Mouse (Mus musculus) E14TG2a.4 (cell line): ENCODE results near the gene Fyn.

Source experiments
- CTCF ChIP-seq: conservative IDR thresholded peaks from 2 replicates; pipeline ENCODE4 v1.5.1; 2014; ENCODE audit warnings: low read length
- NANOG ChIP-seq: IDR thresholded peaks from 2 replicates; pipeline ENCODE4 v1.6.1; 2014; ENCODE audit warnings: borderline replicate concordance, low read length, mixed read lengths
- POU5F1 ChIP-seq: IDR thresholded peaks from 2 replicates; pipeline ENCODE4 v1.6.1; 2014; ENCODE audit warnings: low read length, borderline replicate concordance

DNA sequence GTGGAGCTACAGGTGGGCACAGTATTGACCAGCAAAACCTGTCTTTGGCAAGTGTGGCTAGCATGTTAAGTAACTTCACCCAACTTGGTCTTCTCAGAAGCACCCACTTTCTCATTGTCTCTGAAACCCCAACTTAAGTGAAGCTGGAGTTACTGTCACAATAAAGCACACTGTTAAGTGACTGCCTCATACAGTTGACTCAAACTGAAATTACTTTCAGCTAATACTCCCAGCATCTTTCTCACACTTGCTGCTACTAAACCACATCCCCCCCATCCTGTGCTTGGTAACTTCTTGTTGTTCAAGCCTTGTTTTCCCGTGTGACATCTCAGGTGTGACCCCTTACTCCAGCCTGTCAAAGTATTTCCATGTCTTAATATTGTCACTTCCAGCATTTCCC lies 110.7 kb downstream of the Fyn start:
- TF ChIP-seq CTCF, result no peak
- no peak for TF ChIP-seq NANOG
- TF ChIP-seq POU5F1, result no peak
